Mouse (Mus musculus) adrenal gland, adult 18-20 months (tissue): ENCODE results near the gene Tjp1. TPM values are rescaled to one million over a fixed set of nuclear protein-coding genes. Genes with fewer than 3 reads are reported as not detected.

ENCODE experiments used
- DNase-seq, 2 experiments: peaks; one replicate each; pipeline ENCODE4 v3.0.0; 2021 to 2022; ENCODE audit warnings: low spot score in 2 of 2
- total RNA-seq, 2 experiments: library from RNA; stranded (reverse); gene quantifications; 1 replicate in 1 of 2; 2 replicates in 1 of 2; pipeline ENCODE4 v1.2.3; 2021

Tjp1 gene
- total RNA-seq, 2 experiments from 2014 or later: 62.4 to 78.5 TPM

DNA sequence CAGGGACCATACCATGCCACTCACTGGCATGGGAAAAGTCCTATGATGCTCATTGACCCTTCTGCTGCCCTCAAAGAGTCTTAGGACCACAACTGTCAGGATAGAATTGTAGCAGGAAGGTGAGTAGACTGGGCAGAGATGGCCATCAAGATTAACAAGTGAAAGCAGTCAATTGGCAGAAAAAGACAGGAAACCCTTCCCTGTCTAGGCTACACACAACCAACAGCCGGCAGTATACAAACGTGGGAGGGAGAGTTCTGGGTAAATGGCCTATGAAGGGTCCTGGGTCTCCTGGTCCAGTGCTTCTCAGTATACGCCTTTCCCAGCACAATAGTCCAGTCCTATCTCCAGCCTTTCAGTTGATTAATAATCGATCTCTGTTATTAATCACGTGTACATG, 89.4 kb downstream of the Tjp1 start:
- no peak for DNase-seq

DNA sequence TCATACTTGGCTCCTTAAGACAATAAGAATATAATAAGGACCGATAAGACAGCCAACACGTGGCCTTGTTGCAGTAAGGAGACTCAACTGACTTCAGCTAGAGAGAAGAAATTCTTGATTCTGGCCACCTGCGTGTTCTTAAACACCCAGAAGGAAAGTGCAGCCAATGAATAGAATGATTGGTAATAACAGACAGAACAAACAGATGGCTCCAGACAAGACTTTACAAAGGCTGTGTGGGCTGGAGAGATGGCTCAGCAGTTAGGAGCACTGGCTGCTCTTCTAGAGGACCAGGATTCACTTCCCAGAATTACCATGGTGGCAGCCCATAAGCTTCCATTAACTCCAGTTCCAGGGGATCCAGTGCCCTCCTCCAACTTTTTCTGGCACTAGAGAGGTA, 90.7 kb downstream of the Tjp1 start:
- no peak for DNase-seq

DNA sequence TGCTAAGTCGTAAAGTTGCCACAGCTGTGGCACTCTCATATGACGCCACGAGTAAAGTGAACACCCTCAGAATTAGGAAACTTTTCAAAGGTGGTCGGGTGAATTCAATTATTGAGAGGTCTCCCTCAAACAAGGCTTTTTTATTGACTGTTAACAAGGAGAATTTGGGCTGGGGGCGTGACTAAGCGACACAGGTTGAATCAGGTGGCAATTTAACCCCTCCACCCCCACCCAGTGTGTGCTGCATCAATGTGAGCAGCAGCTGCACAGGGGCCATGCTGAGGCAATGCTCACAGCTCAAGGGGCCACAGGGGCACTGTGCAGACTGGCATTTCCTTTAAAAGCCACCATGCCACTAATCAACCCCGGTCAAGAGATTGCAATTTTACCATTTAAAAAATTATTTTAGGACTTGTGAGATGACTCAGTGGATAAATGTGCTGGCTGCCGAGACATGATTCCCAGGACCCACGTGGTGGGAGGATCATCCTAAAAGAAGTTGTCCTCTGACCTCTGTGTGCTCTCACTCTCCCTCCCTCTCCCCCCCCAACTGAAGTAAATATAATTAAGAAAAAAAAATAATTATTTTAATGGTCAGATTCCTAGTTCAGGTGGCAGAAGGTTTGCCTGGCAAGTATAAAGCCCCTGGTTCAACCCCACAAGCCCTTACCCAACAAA, 96.4 kb downstream of the Tjp1 start:
- DNase-seq: no peak

DNA sequence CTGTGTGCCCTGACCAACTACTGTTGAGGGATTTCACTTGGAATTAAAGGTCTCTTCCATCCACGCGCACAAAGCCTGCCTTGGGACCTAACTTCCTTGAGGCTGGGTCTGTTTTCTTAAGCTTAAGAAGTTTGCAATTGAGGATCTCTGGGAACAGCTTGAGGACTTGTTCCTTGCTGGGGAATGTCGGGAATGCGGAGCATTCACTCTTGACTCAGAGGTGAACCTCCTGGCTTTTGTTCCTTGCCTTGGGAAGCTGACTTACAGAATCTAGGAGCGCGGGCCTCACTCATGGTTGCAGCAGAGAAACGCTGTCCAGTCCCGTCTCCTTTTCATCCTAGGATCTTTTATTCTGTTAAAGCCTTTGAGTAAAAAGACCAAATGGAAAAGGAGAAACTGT, 97.2 kb downstream of the Tjp1 start:
- DNase-seq: no peak

DNA sequence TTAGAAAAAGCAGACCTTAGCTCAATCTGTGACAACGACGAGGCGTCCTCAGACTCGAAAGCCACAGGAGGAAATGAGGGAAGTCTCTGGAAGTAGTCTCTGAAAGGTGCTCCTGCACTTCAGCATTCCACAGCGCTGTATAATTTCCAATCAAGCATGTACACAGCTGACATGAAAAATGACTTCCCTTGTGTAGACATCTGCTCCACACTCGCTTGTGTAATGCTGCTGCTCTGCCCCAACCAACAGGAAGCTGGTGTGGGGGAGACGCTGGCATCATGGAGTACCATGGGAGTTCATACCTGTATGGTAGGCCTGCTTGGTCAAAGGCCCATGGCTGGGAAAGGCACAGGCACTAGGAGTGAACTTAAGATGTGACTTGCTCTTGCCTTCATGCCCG, 103.1 kb downstream of the Tjp1 start:
- DNase-seq: no peak

DNA sequence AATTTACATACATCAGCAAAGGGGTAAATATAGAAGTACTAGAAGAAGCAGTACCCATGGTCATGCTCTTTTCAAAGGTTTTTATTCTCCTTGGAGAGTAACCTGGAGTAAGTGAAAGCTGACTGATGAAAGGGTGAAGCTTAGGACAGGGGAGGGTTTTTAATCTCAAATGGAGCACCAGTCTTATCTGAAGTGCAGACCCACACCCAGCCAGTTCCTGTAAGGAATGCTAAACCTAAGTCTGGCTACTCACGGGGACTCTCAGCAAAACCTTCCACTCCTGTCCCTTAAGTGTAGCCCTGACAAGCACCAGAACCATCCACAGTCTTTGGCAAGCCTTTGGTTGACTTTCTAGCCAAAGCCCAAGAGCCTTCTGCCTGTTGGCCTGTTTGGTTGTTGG, 105.1 kb downstream of the Tjp1 start:
- DNase-seq: no peak

DNA sequence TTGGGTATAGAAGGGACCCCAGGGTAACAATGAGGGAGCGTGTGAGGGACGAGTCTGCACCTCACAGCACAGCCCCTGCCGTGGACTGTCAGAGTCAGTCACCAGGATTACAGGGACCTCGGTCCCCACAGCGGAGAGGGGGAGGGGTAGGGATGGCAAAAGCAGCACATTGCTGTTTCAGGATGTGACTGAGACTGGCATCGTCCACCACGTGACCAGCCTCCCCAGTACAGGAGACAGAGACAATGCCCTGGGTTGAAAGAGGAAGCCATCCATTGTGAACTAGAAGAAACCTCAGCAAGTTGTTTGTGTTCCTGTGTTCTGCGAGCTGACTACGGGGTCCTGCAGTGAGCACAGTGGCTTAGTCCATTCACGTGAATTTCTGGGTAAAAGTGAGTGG, 106.1 kb downstream of the Tjp1 start:
- peak in 1 of 2 experiments; percentile 38 for DNase-seq

DNA sequence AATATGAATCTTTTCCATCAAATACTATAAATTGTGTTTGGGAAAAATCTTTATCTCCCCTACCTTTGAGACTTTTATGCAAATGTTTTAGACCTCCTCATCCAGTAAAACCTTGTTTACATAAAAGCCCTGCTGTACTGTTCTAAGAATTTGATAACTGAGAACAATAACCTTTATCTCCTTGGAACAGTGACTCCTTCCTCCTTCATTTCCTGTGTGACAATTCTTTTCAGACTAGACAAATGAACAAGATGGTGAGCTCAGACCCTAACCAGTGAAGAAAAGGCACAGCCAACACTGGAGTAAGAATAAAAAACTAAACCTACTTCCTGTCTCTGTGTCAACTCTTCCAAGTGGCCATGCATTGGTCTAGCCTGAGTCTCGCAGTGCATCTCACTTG, 107.7 kb downstream of the Tjp1 start:
- no peak for DNase-seq

DNA sequence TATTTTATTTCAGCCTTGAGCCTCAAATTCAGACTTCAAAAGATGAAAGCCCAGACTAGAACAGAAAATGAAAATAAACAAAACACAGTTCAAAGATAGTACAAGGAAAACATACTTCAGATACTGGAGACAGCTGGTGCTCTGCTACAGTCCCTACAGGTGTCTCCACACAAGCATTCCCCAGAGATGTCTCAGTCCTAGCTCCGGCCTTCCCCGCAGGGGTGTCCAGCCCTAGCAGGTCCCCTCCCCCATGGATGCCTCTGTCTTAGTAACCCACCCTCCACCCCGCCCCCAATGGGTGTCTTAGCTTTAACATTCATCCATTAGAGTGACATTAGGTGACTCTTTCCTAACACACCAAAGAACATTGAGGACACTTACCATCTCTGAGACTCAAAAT, 108.6 kb downstream of the Tjp1 start:
- DNase-seq: no peak

DNA sequence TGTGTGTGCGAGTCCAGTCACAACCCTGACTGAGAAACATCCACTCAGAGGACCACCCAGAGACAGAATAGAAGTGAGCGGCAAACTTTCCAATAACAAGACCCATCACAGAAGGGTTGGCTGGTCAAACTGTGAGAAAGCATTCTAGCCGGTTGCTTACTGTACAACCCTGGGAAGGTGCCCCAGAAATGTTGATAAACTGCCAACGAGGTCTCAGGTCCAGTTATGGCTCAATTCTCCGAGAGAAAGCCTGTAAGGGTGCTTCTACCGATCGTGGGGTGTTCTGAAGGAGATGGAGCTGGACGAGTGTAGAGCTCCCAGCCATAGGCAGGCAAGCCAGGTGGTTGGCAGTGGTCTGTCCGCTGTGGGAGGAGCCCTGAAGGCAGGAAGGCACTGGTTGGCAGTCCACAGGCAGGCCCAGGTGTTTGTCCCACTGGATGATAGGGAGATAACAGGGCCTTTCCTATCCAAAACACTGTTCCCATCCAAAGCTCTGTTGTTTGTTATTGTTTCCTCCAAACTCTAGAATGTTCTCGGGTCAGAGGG, 109.1 kb downstream of the Tjp1 start:
- DNase-seq: no peak

DNA sequence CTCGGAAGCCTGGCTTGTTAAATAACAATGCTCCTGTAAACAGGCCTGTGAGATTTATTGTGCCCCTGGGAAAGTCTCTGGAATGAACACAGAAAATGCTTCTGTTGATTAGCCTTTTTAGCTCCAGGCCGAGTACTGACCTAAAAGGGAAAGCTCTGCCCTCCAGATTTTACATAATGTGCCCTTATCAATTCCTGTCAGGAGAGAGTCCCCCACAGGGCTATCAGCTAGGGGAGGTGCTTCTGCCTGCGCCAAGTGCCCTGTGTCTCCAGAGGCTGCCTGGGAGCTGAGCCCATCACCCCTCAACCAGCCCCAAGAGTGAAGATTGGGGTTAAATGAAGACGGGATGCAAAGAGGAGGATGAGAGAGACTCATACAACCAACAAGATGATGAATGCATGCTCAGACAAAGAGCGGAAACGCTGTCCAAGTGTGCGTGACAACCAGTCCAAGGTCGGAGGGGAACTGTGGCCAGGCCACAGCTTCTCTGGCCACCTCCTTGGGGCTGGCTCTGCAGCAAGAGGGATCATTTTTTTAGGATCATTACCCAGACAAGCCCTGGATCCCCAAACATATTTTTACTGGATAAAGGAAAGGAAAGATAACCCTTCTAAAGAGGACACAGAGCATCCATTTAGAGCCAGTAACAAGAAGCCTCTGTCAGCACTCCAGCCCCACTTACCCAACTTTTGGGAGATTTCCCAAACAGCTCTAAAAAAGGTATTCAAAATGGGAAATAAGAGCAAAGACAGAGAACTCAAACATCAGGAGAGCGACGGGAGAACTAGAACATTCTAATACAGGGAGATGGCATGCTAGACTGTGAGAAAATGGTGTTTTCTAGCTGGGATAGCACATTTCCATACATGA, 110.1 kb downstream of the Tjp1 start:
- peak in 1 of 2 experiments; percentile 16 for DNase-seq

DNA sequence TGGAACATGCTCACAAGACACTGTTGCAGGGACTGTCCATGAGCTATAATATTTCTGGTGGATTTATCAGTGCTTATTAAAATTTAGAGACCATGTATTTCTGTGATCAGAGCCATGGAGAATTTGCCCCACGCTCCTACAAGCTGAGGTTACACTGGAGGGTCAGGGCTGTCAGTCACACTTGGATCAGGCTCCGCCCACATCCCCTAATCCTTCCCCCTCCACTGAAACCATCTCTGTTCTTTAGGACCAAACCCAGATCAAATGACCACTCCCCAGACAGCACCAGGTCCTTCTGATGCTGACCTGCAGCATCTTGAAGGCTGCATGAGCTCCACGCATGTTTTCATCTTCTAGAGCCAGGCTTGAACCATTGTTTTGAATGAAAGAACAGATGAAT, 111.1 kb downstream of the Tjp1 start:
- no peak for DNase-seq

DNA sequence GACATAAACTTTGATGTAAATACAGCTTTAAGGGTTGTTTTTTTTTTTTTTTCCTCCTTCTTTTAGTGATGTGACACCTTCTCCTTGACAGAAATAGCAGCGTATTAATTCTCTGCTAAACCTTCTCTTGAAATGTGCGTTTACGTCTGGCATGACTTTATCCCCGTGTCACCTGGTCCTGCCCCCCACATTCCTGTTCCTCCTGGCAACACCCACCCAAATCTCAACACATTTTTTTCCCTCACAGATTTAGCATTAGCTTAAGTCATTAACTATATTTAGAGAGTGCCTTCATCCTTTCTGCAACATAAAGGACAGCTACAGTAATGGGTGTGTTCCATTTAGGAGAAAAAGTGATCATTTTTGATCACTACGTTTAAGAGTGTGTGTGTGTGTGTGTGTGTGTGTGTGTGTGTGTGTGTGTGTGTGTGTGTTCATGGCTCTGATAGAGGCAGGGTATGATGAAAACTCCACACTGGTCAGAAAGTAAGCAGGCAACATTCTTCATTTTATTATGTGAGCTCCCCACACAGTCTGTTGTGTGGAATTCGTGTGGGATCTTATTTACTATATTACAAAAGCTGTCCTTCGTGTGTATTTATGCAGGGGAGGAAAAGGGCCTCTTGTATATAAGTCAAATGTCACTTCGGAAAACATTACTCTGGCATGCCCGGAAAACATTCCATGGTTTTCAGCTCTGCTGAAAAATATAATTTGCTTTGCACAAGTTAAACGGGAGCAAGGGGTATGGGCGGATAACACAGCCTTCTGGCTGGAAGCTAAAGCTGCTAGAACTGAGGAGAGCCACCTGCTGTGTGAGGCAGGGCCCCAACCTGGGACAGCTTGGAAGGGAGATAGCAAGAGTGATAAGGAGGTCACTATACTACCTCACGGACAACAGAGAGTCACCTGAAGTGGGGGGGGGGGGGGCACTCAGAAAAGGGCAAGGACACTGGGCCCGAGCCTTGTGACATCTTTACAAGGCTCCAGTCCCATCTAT, 113.3 kb downstream of the Tjp1 start:
- no peak for DNase-seq

DNA sequence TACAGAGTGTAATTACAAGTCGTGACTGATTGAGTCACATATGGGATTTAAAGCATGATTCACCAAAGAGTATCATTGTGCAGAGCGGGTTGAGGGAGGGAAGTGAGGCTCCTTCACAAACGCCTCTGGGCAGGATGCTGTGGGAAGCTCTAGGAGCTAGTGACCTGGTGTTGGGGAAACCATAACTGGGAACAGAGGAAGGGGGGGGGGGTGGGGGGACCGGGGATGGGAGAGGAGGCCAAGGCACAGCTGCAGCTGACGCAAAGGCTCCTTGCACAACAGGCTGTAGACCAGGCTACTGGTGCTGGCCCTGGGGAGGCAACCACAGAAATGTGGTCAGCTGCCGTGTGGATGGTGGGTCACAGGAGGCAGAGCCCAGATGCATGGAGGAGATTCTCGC, 116.9 kb downstream of the Tjp1 start:
- no peak for DNase-seq

DNA sequence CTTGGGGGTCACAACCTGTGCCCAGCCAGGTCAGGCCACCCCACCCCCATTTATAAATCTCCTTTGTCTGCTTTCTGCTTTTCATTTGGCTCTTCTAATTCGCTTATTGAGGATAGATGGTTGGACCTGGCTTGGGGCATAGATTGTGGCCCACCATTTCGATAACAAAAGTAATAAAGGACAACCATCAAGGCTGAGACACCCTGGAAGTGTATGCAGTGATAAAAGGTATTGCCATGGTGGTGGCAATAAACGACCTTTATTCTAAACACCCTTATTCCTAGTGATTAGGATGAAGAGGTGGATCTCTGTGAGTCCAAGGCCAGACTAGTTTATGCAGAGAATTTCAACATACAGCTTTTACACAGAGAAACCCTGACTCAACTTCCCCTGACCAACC, 121.2 kb downstream of the Tjp1 start:
- DNase-seq: no peak

DNA sequence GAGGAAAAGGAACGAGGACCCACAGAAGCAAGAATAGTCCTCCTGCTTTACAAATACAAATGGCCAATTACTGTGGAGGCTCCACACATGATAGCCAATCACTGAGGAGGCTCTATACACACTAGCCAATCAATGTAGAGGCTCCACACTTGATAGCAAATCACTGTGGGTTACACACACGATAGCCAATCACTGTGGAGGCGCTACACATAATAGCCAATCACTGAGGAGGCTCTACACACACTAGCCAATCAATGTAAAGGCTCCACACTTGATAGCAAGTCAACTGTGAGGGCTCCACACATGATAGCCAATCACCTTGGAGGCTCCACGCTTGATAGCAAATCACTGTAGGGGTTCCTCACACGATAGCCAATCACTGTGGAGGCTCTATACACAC, 125.1 kb downstream of the Tjp1 start:
- DNase-seq: no peak

DNA sequence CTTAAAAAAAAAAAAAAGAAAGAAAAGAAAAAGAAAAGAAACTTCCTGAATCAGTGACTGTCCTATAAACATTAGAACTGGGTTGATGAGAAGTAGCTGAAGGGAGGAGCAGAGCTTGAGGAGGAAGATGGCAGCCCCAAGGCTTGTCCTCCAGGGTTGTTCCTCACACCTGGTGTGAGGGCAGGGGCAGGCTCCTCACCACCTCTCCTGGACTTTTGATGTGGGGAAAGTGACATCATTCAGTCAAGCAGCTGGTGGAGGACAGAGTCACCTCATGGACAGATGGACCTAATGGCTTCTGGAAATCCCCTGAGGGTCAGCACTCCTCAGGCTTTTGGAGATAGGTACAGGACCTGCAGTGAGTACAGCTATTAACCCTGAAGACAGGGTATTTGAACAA, 126.0 kb downstream of the Tjp1 start:
- DNase-seq: no peak

DNA sequence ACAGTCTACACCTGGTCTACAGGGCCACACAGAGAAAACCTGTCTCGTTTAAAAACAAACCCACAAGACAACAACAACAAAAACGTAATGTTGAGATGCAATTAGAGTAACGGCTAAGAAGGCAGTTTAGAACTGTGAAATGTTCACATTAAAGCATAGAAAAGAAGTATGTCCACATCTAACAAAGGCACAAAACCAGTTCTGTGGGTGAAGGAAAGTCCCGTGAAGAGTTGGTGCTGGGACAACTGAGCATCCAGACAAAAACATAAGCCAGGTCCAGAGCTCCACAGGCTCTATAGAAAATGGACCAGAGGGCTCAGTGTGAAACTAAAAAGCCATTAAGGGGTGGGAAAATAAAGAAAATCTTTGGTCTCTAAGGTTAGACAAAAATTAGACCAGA, 131.7 kb downstream of the Tjp1 start:
- no peak for DNase-seq

DNA sequence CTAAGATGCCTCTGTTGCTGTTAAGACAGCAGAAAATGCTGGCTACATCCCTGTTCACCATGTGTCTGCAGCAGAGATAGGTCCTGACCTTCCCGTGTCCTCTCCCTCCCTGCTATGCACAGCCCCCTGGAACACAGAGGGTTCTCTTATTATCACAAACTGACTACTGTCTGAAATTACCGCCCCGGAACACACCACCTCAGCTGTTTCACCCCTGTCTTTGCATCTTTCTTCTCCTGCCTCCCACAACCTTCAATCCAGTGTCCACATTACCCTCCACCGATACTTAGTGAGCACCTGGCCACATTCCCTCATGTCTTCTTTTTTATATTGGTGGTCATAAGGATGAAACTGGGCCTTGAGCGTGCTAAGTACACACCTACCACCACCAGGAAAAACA, 132.4 kb downstream of the Tjp1 start:
- no peak for DNase-seq

DNA sequence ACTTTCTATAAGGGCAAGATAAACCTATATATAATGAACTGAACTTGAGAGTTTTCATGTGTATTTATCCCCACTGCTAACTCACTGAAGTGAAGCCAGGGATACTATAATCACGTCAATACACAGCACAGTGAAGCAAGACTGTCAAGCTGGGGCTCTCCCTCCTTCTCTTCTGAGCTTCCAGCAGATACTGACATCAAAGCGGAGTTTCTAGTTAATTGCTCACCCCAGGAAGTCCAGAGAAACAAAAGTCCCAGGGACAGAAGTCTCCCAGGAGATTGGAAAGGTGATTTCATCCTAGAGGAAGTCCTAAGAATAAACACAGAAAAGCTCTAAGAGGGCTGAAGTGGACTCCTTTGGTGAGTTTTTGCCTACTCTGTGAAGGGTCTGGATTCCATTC, 132.9 kb downstream of the Tjp1 start:
- no peak for DNase-seq
